Mouse (Mus musculus) left cerebral cortex, postnatal 10 days (tissue): ENCODE measurements around the gene Abca1. TPM values are rescaled to one million over a fixed set of nuclear protein-coding genes. Genes with fewer than 3 reads are reported as not detected.

Experiments used
- total RNA-seq, 2 experiments: library from RNA; stranded (reverse); gene quantifications; 2 replicates each; pipeline ENCODE4 v1.2.3; 2021

Gene Abca1
- total RNA-seq, 2 experiments from 2014 or later: 30.1 to 30.2 TPM

Other genes starting within 250 kb of the Abca1 start
- gene Olfr272, start 240.7 kb downstream of the Abca1 start, total RNA-seq: not detected
- not detected for gene Olfr270, start 195.3 kb downstream of the Abca1 start, total RNA-seq
- not detected for gene Nipsnap3a, start 170.6 kb downstream of the Abca1 start, total RNA-seq
- gene Nipsnap3b, start 148.0 kb downstream of the Abca1 start, total RNA-seq: 10 to 100 TPM; 22.3 to 24.5 TPM